Mouse (Mus musculus) MEL (cell line): ENCODE measurements at regions not wholly inside any gene's neighbourhood (a gene's known extent, or its start where the extent isn't known, plus 50 kb on each side); places are given as distances from the start of the nearest gene placed in this dataset.

ENCODE experiments used
- DNase-seq: peaks from one replicate; pipeline ENCODE4 v3.0.0; 2011; ENCODE audit warnings: low read depth, low spot score
- H3K27ac ChIP-seq: 2 replicates; pipeline ENCODE4 v1.5.1; 2012; ENCODE audit warnings: low read depth, mild to moderate bottlenecking, control low read depth, low read length, moderate library complexity; ENCODE audit not compliant: control insufficient read depth
- H3K27me3 ChIP-seq, 2 experiments: fragments of 150-350 bp in 1 of 2; sonication (generic) in 1 of 2; 2 replicates each; pipeline ENCODE4 v1.6.1; 2012; ENCODE audit warnings: low read length in 2 of 2, mild to moderate bottlenecking in 2 of 2, improper control_type of control experiment in 1 of 2, moderate library complexity in 1 of 2; ENCODE audit not compliant: insufficient read depth in 2 of 2, control insufficient read depth in 1 of 2
- H3K36me3 ChIP-seq, 2 experiments: 2 replicates each; pipeline ENCODE4 v1.6.1; 2012 to 2014; ENCODE audit warnings: low read length in 2 of 2, improper control_type of control experiment in 1 of 2, inconsistent platforms in 1 of 2, mild to moderate bottlenecking in 1 of 2; ENCODE audit not compliant: insufficient read depth in 2 of 2, control insufficient read depth in 1 of 2
- H3K4me1 ChIP-seq, 2 experiments: fragments of 150-350 bp in 1 of 2; sonication (generic) in 1 of 2; 2 replicates each; pipeline ENCODE4 v1.6.1; 2012; ENCODE audit warnings: low read length in 2 of 2, improper control_type of control experiment in 1 of 2, mild to moderate bottlenecking in 1 of 2; ENCODE audit not compliant: insufficient read depth in 2 of 2, control insufficient read depth in 1 of 2
- H3K4me3 ChIP-seq, 2 experiments: fragments of 150-350 bp in 1 of 2; sonication (generic) in 1 of 2; 2 replicates each; pipeline ENCODE4 v1.5.1; 2012; ENCODE audit warnings: low read depth in 2 of 2, low read length in 2 of 2, mild to moderate bottlenecking in 2 of 2, moderate library complexity in 2 of 2, control low read depth in 1 of 2, improper control_type of control experiment in 1 of 2; ENCODE audit not compliant: control insufficient read depth in 1 of 2, insufficient read depth in 1 of 2
- H3K79me2 ChIP-seq: 2 replicates; pipeline ENCODE4 v1.6.1; 2012; ENCODE audit warnings: mild to moderate bottlenecking, low read length, moderate library complexity; ENCODE audit not compliant: control insufficient read depth, poor library complexity, insufficient read depth
- H3K9ac ChIP-seq: 2 replicates; pipeline ENCODE4 v1.6.1; 2012; ENCODE audit warnings: low read depth, mild to moderate bottlenecking, control low read depth, low read length, moderate library complexity; ENCODE audit not compliant: control insufficient read depth, poor library complexity, severe bottlenecking
- H3K9me3 ChIP-seq: fragments of 150-350 bp; sonication (generic); replicated peaks from 2 replicates; pipeline ENCODE4 v1.6.1; 2012; ENCODE audit warnings: mild to moderate bottlenecking, low read length, improper control_type of control experiment, moderate library complexity; ENCODE audit not compliant: insufficient read depth
- CHD1 ChIP-seq: IDR thresholded peaks from 2 replicates; pipeline ENCODE4 v1.6.1; 2012; ENCODE audit warnings: low read depth, mild to moderate bottlenecking, inconsistent platforms, low read length, improper control_type of control experiment
- CHD2 ChIP-seq: IDR thresholded peaks from 2 replicates; pipeline ENCODE4 v1.6.1; 2011; ENCODE audit warnings: low read length, improper control_type of control experiment
- CTCF ChIP-seq, 3 experiments: IDR thresholded peaks in 2 of 3; conservative IDR thresholded peaks in 1 of 3; 2 replicates each; pipeline ENCODE4 v1.5.1; 2011 to 2012; ENCODE audit warnings: low read length in 3 of 3, low read depth in 2 of 3, mild to moderate bottlenecking in 2 of 3, improper control_type of control experiment in 1 of 3, inconsistent platforms in 1 of 3, mixed read lengths in 1 of 3, moderate library complexity in 1 of 3; ENCODE audit not compliant: control insufficient read depth in 1 of 3, insufficient read depth in 1 of 3, poor library complexity in 1 of 3, severe bottlenecking in 1 of 3
- E2F4 ChIP-seq: IDR thresholded peaks from 2 replicates; pipeline ENCODE4 v1.6.1; 2011; ENCODE audit warnings: low read depth, low read length, improper control_type of control experiment, borderline replicate concordance
- ELF1 ChIP-seq: IDR thresholded peaks from 2 replicates; pipeline ENCODE4 v1.6.1; 2014; ENCODE audit warnings: low read depth, mild to moderate bottlenecking, inconsistent platforms, low read length, improper control_type of control experiment, moderate library complexity
- EP300 ChIP-seq, 2 experiments: IDR thresholded peaks; 2 replicates each; pipeline ENCODE4 v1.6.1; 2011; ENCODE audit warnings: improper control_type of control experiment in 2 of 2, low read length in 2 of 2, low read depth in 1 of 2, mild to moderate bottlenecking in 1 of 2
- GABPA ChIP-seq: IDR thresholded peaks from 2 replicates; pipeline ENCODE4 v1.6.1; 2012; ENCODE audit warnings: low read depth, mild to moderate bottlenecking, inconsistent platforms, low read length, improper control_type of control experiment, moderate library complexity
- GATA1 ChIP-seq: IDR thresholded peaks from 2 replicates; pipeline ENCODE4 v1.6.1; 2011; ENCODE audit warnings: low read depth, low read length, improper control_type of control experiment
- MAFK ChIP-seq: IDR thresholded peaks from 2 replicates; pipeline ENCODE4 v1.6.1; 2011; ENCODE audit warnings: low read depth, mild to moderate bottlenecking, low read length, improper control_type of control experiment, borderline replicate concordance
- MAX ChIP-seq: IDR thresholded peaks from 2 replicates; pipeline ENCODE4 v1.6.1; 2011; ENCODE audit warnings: low read length, improper control_type of control experiment
- MXI1 ChIP-seq: IDR thresholded peaks from 2 replicates; pipeline ENCODE4 v1.6.1; 2011; ENCODE audit warnings: mild to moderate bottlenecking, low read depth, low read length, improper control_type of control experiment
- MYB ChIP-seq: IDR thresholded peaks from 2 replicates; pipeline ENCODE4 v1.6.1; 2011; ENCODE audit warnings: mild to moderate bottlenecking, low read depth, low read length, improper control_type of control experiment
- MYC ChIP-seq: IDR thresholded peaks from 2 replicates; pipeline ENCODE4 v1.6.1; 2011; ENCODE audit warnings: low read depth, mild to moderate bottlenecking, low read length, improper control_type of control experiment, moderate library complexity
- NELFE ChIP-seq: IDR thresholded peaks from 2 replicates; pipeline ENCODE4 v1.6.1; 2011; ENCODE audit warnings: low read depth, low read length, improper control_type of control experiment
- NRF1 ChIP-seq: IDR thresholded peaks from 2 replicates; pipeline ENCODE4 v1.6.1; 2014; ENCODE audit warnings: low read depth, mild to moderate bottlenecking, inconsistent platforms, low read length, improper control_type of control experiment, moderate library complexity; ENCODE audit not compliant: poor library complexity, insufficient read depth, severe bottlenecking
- RAD21 ChIP-seq: IDR thresholded peaks from 2 replicates; pipeline ENCODE4 v1.6.1; 2011; ENCODE audit warnings: mild to moderate bottlenecking, low read depth, low read length, improper control_type of control experiment
- SIN3A ChIP-seq: IDR thresholded peaks from 2 replicates; pipeline ENCODE4 v1.6.1; 2012; ENCODE audit warnings: low read length, improper control_type of control experiment, inconsistent platforms
- USF2 ChIP-seq, 2 experiments: IDR thresholded peaks; 2 replicates each; pipeline ENCODE4 v1.6.1; 2011 to 2012; ENCODE audit warnings: improper control_type of control experiment in 2 of 2, low read length in 2 of 2, borderline replicate concordance in 1 of 2, inconsistent platforms in 1 of 2, low read depth in 1 of 2, mild to moderate bottlenecking in 1 of 2; ENCODE audit not compliant: insufficient read depth in 1 of 2
- ZMIZ1 ChIP-seq: IDR thresholded peaks from 2 replicates; pipeline ENCODE4 v1.6.1; 2012; ENCODE audit warnings: low read depth, mild to moderate bottlenecking, inconsistent platforms, low read length, improper control_type of control experiment, moderate library complexity

DNA sequence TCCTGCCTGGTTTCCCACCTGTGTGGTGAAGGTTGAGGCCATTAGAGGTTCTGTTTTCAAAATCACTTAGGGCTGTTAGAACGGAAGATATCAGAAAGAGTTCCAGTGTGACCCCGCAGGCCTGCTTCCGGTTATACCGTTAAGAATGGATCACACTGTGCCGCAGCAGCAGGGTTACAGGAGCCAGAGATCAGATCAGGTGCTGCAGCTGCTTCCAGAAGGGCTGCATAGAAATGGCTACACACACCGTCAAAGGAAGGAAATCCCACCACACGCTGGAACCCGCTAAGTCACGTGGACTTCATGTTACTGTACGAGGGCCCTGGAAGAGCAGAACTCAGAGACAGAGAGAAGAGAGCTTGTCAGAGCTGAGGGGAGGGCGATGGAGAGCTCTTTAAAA is 282.1 kb upstream of the Cxcr4 start:
- H3K9ac ChIP-seq, result no peak overlapping the region
- H3K9me3 ChIP-seq, result no peaks in the 10 kb centered on the region
- H3K4me3 ChIP-seq, result no peak overlapping the region
- H3K27ac ChIP-seq, result no peak overlapping the region
- no peak for DNase-seq
- H3K36me3 ChIP-seq, result no peaks in the 10 kb centered on the region
- H3K4me1 ChIP-seq, result no peaks in the 10 kb centered on the region
- H3K27me3 ChIP-seq, result no peaks in the 10 kb centered on the region
- H3K79me2 ChIP-seq, result no peaks in the 10 kb centered on the region
- TF ChIP-seq ELF1 (no peak), CHD2 (no peak), USF2 (IDR thresholded peaks at IDR 0.05; ENCODE audit: borderline replicate concordance in 1 of 2, insufficient read depth in 1 of 2, low read depth in 1 of 2, low read length in 2 of 2) (no peak), MAX (no peak), CHD1 (no peak), ZMIZ1 (no peak), NELFE (no peak), MYB (no peak), EP300 (IDR thresholded peaks at IDR 0.05; ENCODE audit: low read depth in 1 of 2, low read length in 2 of 2) (no peak), GATA1 (no peak), MYC (no peak), MXI1 (no peak), CTCF (IDR thresholded peaks at IDR 0.05 in 2 of 3, conservative IDR thresholded peaks at IDR 0.05 in 1 of 3; ENCODE audit: control insufficient read depth in 1 of 3, insufficient read depth in 1 of 3, low read depth in 2 of 3, low read length in 3 of 3, poor library complexity in 1 of 3, severe bottlenecking in 1 of 3) (no peak), E2F4 (no peak), SIN3A (no peak), GABPA (no peak), NRF1 (no peak)

DNA sequence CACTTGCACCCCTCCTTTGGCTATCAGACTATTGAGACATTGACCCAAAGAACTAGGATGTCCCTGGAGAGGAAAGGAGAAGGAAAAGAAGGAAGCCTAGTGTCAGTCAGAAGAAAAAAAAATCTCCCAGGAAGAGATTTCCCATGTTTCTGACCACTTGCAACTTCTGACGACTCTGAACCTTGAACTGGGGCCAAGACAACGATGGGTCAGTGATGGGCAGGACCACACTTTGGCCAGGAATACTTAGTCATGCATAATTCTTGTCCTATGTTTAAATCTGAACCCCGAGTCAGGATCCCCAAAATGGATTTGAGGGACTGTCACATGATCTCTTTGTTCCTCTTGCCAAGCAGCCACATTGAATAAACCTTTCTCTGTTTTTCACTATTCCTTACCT is 276.7 kb upstream of the Cxcr4 start:
- TF ChIP-seq RAD21 (no peak), ZMIZ1 (no peak), USF2 (IDR thresholded peaks at IDR 0.05; ENCODE audit: borderline replicate concordance in 1 of 2, insufficient read depth in 1 of 2, low read depth in 1 of 2, low read length in 2 of 2) (no peak), SIN3A (no peak), MXI1 (no peak), MAFK (no peak)
- Histone ChIP-seq H3K9ac (no peak overlapping the region), H3K36me3 (no peaks in the 10 kb centered on the region), H3K9me3 (no peaks in the 10 kb centered on the region), H3K27ac (no peak overlapping the region), H3K79me2 (no peaks in the 10 kb centered on the region), H3K27me3 (no peaks in the 10 kb centered on the region), H3K4me1 (no peaks in the 10 kb centered on the region), H3K4me3 (no peak overlapping the region)
- no peak for DNase-seq
